Mouse (Mus musculus) Patski (cell line): ENCODE results near the gene Gba2. TPM values are rescaled to one million over a fixed set of nuclear protein-coding genes. Genes with fewer than 3 reads are reported as not detected.
"Not testable (repeated sequence)": the region's sequence is repeated elsewhere in the genome, so short reads cannot be mapped to it uniquely, and the experiment has no call there.

Source experiments
- ATAC-seq: fragments of 100-300 bp; one replicate; pipeline ENCODE4 v1.8.0; 2021
- CTCF ChIA-PET: fragments of 350-600 bp; sonication (Branson Sonifier 250); formaldehyde crosslinking; loops from one replicate; lab custom pipeline; 2022; ENCODE audit warnings: inconsistent platforms; lab: Charles Lee
- POLR2A ChIA-PET: fragments of 350-600 bp; sonication (Branson Sonifier 250); formaldehyde crosslinking; loops from one replicate; lab custom pipeline; 2022; ENCODE audit warnings: antibody characterized with exemption, inconsistent platforms; lab: Charles Lee
- DNase-seq: peaks from one replicate; pipeline ENCODE4 v3.0.0-alpha.2; 2011; ENCODE audit warnings: low read depth, low spot score
- H3K27me3 ChIP-seq: fragments of 371-371 bp; one replicate; pipeline ENCODE4 v1.5.1; 2021
- CTCF ChIP-seq: fragments of 100-300 bp; IDR thresholded peaks from one replicate; pipeline ENCODE4 v1.5.1; 2021
- in situ Hi-C: fragments of 300-500 bp; cut with MboI; formaldehyde crosslinking; loops from 3 replicates; pipeline ENCODE4 v1.11.1; 2018; ENCODE audit warnings: low pct_unique_long_range_greater_than_20kb, mixed read lengths
- polyA plus RNA-seq: library from polyadenylated mRNA; unstranded; gene quantifications from one replicate; pipeline ENCODE4 v1.2.3, GENCODE M21; 2021

Gene Gba2
- polyA plus RNA-seq, 1 experiment from 2014 or later = 12.5 TPM

DNA sequence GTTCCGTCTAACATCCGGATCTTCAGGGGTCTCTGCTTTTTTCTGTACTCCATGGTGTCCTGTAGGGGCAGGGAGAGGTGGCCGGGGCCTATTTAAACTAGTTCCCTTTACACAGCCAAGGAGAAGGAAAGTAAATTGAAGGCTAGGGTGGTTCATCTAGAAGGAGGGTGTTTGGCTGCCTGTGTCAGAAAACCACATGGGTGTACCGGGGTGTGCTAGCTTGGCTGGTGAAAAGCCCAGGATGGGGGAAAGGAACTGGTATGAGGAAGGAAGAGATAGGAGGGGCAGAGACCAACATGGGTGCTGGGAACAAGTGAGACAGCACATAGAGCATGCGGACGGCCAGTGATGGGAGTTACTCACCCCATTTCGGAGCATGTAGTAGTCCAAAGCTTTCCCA is 22.7 kb downstream of the Gba2 start:
- CTCF ChIA-PET = no interaction called here
- ATAC-seq (no peak), DNase-seq (no peak)
- in situ Hi-C loops = no loop called here
- TF ChIP-seq CTCF = no peak
- H3K27me3 ChIP-seq = no peaks in the 10 kb centered on the region
- POLR2A ChIA-PET = no interaction called here

DNA sequence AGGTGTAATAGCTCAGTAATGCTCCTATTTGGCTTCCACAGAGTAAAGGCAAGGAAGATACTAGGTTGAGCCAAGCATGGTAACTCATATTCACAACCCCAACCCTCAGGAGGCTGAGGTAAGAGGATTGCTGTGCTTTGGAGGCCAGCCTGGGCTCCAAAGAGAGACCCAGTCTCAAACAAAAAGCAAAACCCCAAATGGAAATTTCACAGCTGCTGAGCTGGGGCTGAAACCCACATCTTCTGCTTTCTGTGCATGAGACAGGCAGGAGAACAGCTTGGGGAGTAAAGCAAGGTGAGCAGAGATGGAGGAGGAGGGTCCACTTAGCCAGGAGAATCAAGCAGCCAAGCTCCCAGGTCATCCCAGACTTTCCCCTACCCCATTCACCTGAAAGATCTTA is 24.8 kb downstream of the Gba2 start:
- POLR2A ChIA-PET = no interaction called here
- no peak for TF ChIP-seq CTCF
- no peak for DNase-seq
- CTCF ChIA-PET = interaction anchor here (0.9 kb wide), 1 partner anchor 23 kb away, joined by 5 read pairs; no protein-coding TSS in a partner anchor
- no peaks in the 10 kb centered on the region for H3K27me3 ChIP-seq
- in situ Hi-C loops = no loop called here
- ATAC-seq = no peak

DNA sequence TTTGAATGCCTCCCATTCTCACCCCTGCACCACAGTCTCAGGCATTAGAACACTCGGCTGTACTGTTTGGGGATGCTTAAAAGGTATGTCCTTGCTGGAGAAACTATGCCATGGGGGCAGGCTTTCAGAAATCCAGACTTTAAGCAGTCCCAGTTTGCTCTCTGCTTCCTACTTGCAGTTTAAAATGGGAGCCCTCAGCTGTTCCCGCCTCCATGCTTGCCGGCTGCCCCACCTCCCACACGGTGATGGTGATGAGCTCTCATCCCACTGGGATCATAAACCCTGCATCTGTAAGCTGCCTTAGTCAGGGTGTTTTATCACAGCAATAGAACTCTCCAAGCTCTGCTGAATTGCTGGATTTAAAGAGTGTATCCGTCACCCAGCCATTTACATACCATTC is 26.2 kb downstream of the Gba2 start:
- ChIA-PET POLR2A (no interaction called here), CTCF (interaction anchor here (1.2 to 2.1 kb wide), 4 partner anchors 9 to 22 kb away, joined by 3 to 9 read pairs (median 3); partner anchors contain the start of genes Creb3 and Tln1)
- no peak for DNase-seq
- H3K27me3 ChIP-seq = no peaks in the 10 kb centered on the region
- ATAC-seq = no peak
- in situ Hi-C loops = no loop called here
- TF ChIP-seq CTCF = no peak

DNA sequence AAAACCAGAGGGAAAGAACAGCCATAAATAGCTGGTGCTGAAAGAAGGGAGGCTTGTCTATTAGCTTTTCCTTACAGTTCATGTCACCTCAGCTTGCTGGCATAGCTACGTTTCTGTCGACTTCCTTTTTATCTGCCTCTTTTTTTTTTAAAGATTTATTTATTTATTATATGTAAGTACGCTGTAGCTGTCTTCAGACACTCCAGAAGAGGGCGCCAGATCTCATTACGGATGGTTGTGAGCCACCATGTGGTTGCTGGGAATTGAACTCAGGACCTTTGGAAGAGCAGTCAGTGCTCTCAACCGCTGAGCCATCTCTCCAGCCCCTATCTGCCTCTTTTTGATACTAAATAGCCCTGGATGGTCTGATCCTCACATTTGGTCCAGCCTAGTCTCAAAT is 26.8 kb downstream of the Gba2 start:
- DNase-seq, H3K27me3 ChIP-seq, ATAC-seq, in situ Hi-C loops, POLR2A ChIA-PET: not testable (repeated sequence)
- CTCF ChIA-PET = interaction anchor here (1.2 to 2.1 kb wide), 3 partner anchors 9 to 21 kb away, joined by 3 to 9 read pairs (median 3); partner anchors contain the start of genes Creb3 and Tln1

DNA sequence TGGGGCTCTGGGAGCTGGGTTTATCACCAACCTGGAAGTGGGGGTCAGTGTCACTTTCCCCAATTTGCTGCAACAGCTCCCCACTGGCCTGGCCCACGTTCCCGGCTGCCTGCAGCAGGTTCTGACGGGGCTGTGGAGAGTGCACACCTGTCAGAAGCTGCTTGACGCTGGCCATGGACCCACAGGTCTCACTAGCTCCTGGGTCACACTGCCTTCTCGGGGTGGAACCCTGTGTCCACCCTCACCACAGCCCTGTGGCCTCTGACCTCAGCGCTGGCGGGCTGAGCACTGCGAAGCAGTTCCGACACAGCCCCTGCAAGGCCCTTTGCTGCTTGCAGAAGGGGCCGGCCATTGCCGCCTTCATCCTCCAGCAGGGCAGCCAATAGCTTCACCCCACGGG is 29.6 kb downstream of the Gba2 start:
- CTCF ChIA-PET = interaction anchor here (1.2 kb wide), 2 partner anchors 10 to 18 kb away, joined by 4 read pairs; no protein-coding TSS in a partner anchor
- H3K27me3 ChIP-seq = no peaks in the 10 kb centered on the region
- DNase-seq = no peak
- in situ Hi-C loops = no loop called here
- TF ChIP-seq CTCF = no peak
- POLR2A ChIA-PET = interaction anchor here (0.6 kb wide), 1 partner anchor 35 kb away, joined by 4 read pairs; the partner anchor contains the start of gene Msmp
- ATAC-seq = no peak

DNA sequence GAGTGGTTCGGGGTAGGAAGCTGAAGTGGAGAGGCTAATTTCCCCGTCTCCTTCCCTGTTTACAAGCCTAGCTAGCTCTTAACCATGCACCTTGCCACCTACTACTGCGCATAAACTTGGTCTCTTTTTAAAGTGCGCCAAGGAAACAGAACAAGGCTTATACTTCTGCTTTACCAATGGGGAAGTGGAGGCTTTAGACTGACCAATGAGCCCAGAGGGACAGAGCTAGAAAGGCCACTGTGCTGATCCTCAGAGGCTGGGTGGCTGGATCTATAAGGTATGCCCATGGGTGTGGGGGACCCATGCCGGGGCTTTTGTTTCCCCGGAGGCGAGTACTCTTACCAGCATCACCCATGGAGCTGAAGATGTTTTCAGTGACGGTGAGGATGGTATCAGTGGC is 31.5 kb downstream of the Gba2 start:
- no peaks in the 10 kb centered on the region for H3K27me3 ChIP-seq
- POLR2A ChIA-PET = no interaction called here
- CTCF ChIA-PET = interaction anchor here (1.0 to 1.6 kb wide), 3 partner anchors 11 to 16 kb away, joined by 3 to 5 read pairs (median 3); no protein-coding TSS in a partner anchor
- no peak for DNase-seq
- TF ChIP-seq CTCF = no peak
- in situ Hi-C loops = no loop called here
- ATAC-seq = no peak

DNA sequence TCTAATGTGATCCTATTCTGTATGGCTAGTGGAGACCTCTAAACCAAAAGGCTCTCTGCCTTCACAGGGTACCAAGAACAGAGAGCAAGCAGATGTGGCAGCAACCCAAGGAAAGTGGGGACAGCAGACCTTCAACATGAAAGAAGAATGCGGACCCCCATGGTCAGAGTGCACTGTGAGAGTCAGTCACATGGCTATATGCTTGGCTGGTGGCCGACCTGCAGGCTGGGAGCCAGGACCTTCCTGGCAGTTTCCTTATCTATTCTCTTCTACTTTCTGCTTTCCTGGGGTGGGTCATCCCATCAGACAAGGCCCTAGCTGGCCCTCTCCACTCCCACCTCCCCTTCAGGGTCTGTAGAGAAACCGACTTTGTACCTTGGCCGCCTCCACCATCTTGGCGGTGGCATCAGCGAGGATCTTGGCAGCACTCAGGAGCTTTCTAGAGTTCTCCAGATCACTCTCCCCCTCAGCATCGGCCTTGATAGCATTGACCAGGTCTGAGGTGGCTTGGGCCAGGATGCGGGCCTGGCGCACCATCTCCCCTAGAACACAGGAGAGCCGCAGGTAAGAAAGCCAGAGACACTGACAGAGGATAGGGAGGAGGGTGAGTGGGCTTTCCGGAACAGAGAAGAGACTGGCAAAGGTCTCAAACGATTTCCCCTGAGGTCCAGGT is 32.2 kb downstream of the Gba2 start:
- ATAC-seq (no peak), DNase-seq (no peak)
- no peak for TF ChIP-seq CTCF
- ChIA-PET CTCF (interaction anchor here (1.0 to 1.6 kb wide), 2 partner anchors 11 to 16 kb away, joined by 3 to 5 read pairs; no protein-coding TSS in a partner anchor), POLR2A (no interaction called here)
- in situ Hi-C loops = no loop called here
- no peaks in the 10 kb centered on the region for H3K27me3 ChIP-seq

DNA sequence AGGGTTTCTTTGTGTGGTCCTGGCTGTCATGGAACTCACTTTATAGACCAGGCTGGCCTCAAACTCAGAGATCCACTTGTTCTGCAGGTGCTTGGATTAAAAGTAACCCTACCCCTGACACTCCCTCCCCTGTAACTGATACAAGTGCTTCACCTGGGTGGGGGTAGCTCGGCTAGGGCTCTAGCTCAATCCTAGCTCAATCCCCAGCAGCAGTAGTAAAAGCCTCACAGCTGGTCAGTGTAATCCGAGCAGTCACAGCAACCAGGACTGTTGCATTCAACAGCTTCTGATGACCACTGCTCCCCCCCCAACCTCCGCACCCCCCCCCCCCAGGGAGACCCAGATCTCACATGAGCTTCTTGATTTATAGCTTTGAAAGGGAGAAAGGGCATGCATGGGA is 36.6 kb downstream of the Gba2 start:
- ChIA-PET POLR2A (no interaction called here), CTCF (interaction anchor here (1.0 to 1.3 kb wide), 3 partner anchors 11 to 12 kb away, joined by 3 to 9 read pairs (median 3); no protein-coding TSS in a partner anchor)
- no peaks in the 10 kb centered on the region for H3K27me3 ChIP-seq
- no peak for DNase-seq
- TF ChIP-seq CTCF = no peak
- in situ Hi-C loops = no loop called here
- no peak for ATAC-seq

DNA sequence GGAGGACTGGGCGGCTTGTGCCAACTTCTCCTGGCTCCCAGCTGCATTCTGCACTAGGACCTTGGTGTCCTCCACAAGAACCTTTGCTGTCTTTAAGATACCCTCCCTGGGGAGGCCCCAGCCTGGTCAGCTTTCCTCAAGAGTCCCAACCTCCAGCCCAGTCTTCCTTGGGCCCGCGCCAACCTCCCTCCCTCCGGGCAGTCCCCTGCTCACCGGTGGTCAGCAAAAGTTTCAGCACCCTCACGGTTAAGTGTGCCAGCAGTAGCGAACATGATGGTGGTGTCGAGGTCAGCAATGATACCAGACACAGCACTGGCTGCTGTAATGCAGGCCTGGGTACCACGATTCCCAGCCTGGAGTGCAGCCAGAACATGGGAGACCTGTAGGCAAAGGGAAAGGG is 42.6 kb downstream of the Gba2 start:
- DNase-seq = no peak
- no peak for TF ChIP-seq CTCF
- ChIA-PET POLR2A (interaction anchor here (0.5 to 0.9 kb wide), 2 partner anchors 24 to 25 kb away, joined by 4 to 5 read pairs; no protein-coding TSS in a partner anchor), CTCF (interaction anchor here (0.8 to 0.9 kb wide), 2 partner anchors 9 to 11 kb away, joined by 3 read pairs; no protein-coding TSS in a partner anchor)
- in situ Hi-C loops = no loop called here
- no peaks in the 10 kb centered on the region for H3K27me3 ChIP-seq
- no peak for ATAC-seq

DNA sequence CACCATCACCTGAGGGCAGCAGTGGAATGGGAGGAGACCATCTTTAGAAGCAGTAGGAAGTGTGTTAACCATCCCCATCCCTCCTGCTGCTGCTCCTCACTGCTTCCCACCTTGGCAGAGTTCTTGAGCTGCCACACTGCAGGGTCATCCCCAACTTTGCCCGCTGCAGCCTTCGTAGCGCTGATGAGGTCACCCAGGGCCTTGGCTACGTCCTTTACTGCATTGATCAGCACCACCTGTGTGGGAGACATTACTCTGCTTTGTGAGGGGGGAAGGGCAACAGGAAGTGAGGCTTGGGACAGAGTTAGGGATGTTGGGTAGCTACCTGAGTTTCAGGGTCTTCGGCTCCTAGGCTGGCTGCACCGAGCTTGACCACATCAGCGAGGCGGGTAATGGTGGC is 43.0 kb downstream of the Gba2 start:
- CTCF ChIA-PET = interaction anchor here (0.8 to 0.9 kb wide), 2 partner anchors 9 to 11 kb away, joined by 3 read pairs; no protein-coding TSS in a partner anchor
- H3K27me3 ChIP-seq = no peaks in the 10 kb centered on the region
- POLR2A ChIA-PET = interaction anchor here (0.6 to 0.9 kb wide), 2 partner anchors 26 to 143 kb away, joined by 3 to 4 read pairs; no protein-coding TSS in a partner anchor
- TF ChIP-seq CTCF = no peak
- no peak for DNase-seq
- in situ Hi-C loops = no loop called here
- ATAC-seq = no peak

DNA sequence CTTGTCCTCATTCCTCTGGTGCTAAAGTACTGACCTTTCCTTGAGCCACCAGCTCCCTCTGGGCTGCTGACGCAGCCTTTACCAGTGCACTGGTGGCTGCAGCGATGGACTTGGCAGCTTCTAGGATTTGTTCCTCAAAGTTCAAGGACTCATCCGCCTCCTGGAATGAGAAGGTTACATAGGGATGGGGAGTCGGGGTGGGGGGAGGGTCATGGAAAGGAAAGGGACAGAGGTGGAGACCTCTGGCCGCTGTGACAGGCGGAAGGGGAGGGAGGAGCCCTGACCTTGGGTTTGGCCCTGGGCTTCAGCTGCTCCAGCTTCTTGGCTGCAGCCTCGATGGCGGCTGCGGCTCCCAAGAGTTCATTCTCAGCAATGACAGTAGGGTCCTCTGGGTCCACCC is 45.4 kb downstream of the Gba2 start:
- DNase-seq (no peak), ATAC-seq (no peak)
- in situ Hi-C loops = no loop called here
- ChIA-PET POLR2A (no interaction called here), CTCF (interaction anchor here (0.9 kb wide), 1 partner anchor 103 kb away, joined by 3 read pairs; no protein-coding TSS in a partner anchor)
- H3K27me3 ChIP-seq = no peaks in the 10 kb centered on the region
- TF ChIP-seq CTCF = no peak
